Mouse (Mus musculus) adipocyte (in vitro differentiated cells): ENCODE measurements around the gene Cnn2.
A peak's percentile ranks its signal among the peaks of the same experiment; 100 is the strongest.

Experiments used
- DNase-seq: peaks from one replicate; pipeline ENCODE4 v3.0.0-alpha.2; 2016; ENCODE audit warnings: low spot score

The Cnn2 gene

GRCm38 (mm10) chr10:80019471-80020131, 31.2 kb downstream of the Cnn2 start:
- no peak for DNase-seq

DNA sequence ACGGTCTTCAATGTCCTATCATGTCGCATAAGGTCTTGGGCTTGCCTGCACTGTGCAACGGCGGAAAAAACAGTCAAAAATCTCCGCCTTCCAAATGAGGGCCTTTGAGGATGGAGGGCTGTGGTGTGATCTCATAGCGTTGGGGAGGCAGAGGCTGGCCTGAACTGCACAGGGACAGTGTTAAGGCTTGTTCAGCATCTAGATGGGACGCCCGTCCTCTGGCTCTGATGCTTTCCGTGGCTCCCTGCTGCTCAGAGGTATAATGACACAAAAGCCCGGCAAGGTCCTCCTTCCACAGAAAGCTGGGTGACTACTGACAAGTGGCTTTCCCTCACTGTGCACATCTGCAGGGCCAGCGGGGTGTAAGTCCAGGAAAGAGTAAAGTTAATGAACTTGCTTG, 31.8 kb downstream of the Cnn2 start:
- no peak for DNase-seq

DNA sequence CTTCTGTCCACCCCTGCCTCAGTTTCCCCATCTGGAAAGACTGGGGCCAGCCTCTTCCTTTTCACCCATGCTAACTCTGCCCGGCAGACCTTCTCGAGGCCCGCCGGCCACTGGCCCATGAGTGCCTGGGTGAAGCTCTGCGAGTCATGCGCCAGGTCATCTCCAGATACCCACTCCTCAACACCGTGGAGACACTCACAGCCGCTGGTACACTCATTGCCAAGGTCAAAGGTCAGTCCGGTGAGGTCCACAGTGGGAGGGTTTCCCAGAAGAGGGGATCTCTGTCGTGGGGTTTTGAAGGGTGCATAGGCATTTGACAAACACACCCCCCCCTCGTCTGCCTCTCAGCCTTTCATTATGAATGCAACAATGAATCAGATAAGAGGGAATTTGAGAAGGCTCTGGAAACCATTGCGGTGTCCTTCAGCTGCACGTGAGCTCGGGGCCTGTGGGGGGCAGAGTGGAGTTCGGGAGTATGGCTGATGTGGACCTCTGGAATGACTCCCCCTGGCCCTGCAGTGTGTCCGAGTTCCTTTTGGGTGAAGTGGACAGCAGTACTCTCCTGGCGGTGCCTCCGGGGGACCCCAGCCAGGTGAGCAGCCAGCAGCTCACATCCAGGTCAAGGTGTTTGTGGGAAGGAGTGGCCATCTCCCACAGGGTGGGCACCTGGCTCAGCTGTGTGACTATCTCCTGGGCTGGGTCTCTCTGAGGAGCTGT, 32.4 kb downstream of the Cnn2 start:
- no peak for DNase-seq

DNA sequence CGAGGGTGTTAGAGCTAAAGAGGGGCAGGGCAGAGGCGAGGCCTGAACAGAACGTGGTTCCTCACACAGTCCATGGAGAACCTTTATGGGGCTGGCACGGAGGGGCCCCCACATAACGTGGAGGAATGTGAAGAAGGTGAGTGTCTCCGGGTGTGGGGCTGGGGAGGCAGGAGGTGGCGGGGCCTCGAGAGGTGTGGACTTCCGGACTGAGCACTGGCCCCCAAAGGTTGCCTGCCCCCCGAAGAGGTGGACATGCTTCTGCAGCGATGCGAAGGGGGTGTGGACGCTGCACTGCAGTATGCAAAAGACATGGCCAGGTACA, 32.9 kb downstream of the Cnn2 start:
- DNase-seq, result no peak

GRCm38 (mm10) chr10:80022164-80022563, 33.8 kb downstream of the Cnn2 start:
- no peak for DNase-seq

DNA sequence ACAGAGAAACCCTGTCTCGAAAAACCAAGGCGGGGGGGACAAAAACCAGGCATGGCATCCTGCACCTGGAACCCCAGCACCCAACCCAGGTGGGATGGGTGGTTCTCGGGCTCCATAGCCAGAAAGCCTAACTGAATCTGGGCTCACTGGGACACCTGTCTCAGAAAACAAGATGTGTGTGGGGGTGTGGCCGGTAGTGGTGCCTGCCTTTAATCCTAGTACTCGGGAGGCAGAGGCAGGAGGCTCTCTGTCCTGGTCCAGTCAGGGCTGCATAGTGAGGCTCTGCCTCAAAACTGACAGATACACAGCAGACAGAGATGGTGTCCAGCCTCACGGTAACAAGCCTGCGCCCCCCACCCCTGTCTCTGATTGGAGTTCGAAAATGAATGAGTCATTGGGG, 34.4 kb downstream of the Cnn2 start:
- no peak for DNase-seq

GRCm38 (mm10) chr10:80023758-80024157, 35.4 kb downstream of the Cnn2 start:
- DNase-seq, result no peak

DNA sequence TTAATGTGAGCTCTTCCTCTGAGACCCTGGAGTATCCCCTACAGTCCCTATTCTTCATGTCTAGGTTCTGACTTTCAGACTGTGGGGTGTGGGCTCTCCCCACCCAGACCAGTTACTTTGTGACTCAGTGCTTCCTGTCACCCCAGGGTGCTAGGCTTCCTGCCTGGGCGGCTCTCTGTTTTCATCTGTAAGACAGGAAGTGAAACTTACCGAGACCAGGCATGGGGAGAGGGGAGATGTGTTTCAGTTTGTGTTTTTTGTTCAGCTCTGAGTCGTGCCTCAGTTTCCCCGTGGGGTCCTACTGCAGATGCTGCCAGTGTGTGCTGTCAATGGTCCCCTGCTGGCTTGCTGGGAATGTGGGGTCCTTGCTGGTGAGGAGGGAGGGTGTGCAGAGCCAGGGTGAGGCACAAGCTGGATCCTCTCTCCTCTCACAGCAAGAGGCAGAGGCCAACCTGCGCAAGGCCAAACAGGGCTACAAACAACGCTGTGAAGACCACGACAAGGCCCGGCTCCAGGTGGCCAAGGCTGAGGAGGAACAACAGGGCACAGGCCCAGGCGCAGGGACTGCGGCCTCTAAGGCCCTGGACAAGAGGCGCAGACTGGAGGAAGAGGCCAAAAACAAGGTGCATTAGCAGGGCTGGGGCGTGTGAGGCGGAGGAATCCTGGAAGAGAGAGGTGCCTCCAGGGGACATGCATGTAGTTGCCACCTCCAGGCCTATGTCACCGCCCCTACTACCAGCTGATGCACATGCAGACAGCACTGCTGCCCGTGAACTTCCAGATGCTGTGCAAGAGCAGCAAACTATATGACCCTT, 36.1 kb downstream of the Cnn2 start:
- DNase-seq, result no peak

DNA sequence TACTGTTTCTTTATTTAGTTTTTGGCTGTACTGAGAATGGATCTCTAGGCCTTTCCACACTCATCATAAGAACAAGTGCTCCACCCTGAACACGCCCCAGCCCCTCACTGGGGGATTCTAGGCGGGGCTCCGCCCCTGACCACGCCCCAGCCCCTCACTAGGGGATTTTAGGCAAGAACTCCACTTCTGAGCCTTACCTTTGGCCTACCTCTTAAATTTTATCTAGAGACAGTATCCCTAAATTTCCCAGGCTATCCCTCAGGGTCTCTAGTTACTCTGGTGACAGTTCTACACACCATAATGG, 36.6 kb downstream of the Cnn2 start:
- DNase-seq, result no peak

DNA sequence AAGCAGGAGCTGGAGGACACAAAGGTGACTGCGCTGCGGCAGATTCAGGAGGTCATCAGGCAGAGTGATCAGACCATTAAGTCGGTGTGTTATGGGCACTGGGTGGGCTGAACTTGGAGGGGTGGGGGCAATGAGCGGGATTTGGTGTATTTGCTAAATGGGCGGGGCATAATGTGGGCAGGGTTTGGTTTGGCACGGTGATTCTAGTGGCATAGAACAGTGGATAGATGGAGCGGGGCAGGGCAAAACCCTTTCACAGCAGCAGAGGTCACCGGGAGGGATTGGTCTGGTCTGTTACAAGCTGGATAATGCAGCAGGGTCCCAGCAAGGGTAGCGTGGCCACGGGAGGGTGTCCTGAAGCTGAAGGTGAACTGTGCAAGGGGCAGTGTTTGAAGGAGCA, 37.1 kb downstream of the Cnn2 start:
- DNase-seq, result no peak

- no peak for DNase-seq
Measured at GRCm38 (mm10) chr10:80025889-80026288, 37.5 kb downstream of the Cnn2 start.

DNA sequence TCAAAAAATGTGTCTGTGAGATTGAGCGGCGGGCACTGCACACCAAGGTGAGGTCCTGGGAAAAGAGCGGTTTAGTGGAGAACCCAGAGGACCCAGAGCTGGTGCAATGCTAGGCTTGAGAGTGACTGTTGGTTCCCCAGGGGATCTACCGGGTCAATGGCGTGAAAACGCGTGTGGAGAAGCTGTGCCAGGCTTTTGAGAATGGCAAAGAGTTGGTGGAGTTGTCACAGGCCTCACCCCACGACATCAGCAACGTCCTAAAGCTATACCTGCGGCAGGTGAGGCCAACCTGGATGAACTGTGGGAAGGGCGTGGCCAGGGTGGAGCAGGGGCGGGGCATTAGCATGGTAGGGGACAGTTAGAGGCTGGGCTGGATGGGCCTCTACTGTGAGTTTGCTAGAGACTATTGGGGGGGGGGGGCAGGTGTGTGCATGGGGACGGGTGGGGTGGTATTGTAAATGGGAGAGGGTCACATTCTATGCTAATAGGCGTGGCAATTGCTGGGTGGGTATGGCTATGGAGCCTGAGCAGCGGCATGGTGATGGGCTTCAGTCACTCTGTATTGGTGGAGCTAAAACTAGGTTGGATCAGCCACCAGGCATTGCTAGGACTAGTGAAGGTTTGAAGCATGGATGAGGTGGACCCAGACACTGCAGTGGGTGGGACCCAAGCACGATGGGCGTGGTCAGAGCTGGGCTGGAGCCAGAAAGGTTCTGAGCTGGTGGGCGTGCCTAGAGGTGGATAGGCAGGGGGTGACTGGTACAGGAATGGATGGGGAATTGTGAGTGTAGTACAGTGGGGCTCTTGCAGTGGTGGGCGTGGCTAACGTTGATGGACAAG, 39.5 kb downstream of the Cnn2 start:
- no peak for DNase-seq

- DNase-seq, result no peak
Measured at GRCm38 (mm10) chr10:80028521-80028846, 40.1 kb downstream of the Cnn2 start.

GRCm38 (mm10) chr10:80030191-80030590, 41.8 kb downstream of the Cnn2 start:
- DNase-seq, result no peak

- no peak for DNase-seq
Measured at GRCm38 (mm10) chr10:80030736-80031135, 42.4 kb downstream of the Cnn2 start.

GRCm38 (mm10) chr10:80032799-80033480, 44.6 kb downstream of the Cnn2 start:
- no peak for DNase-seq

- DNase-seq, result peak; percentile 79
Measured at GRCm38 (mm10) chr10:80033511-80034391, 45.4 kb downstream of the Cnn2 start.

GRCm38 (mm10) chr10:80035148-80035547, 46.8 kb downstream of the Cnn2 start:
- no peak for DNase-seq

- DNase-seq, result no peak
Measured at GRCm38 (mm10) chr10:80035686-80036085, 47.3 kb downstream of the Cnn2 start.

GRCm38 (mm10) chr10:80036832-80037231, 48.4 kb downstream of the Cnn2 start:
- DNase-seq, result no peak

DNA sequence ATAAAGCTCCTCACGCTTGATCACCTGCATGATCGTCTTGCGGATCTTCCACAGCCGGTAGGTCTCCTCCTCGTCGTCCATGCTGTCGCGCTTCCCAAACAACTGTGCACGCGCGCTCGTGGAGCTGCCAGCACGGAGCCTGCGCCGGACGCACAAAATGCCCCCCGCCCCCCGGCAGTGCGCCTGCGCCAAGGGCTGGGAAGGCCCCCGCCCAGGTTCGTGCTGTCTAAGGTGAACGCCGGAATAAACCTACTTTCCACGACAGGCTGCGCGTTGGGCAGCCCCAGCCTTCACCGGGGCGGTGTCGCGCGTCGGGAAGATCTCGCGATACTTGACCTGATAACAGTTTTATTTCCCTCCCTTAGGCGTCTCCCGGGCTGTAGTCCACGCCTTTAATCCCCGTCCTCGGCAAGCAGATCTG, 51.2 kb downstream of the Cnn2 start, which contains the start of gene Polr2e:
Gene Polr2e, minus strand, starts transcription at position 237 of the 421 bp plus-strand sequence.
- DNase-seq, result peak; percentile 99
